Mouse (Mus musculus) common myeloid progenitor, adult 5-6 weeks (primary cell): Measurements from ENCODE around the gene Atn1. TPM values are rescaled to one million over a fixed set of nuclear protein-coding genes. Genes with fewer than 3 reads are reported as not detected.

Experiments
- ATAC-seq: replicated peaks from 2 replicates; pipeline ENCODE4 v1.8.0; 2016; ENCODE audit warnings: low read depth, mild to moderate bottlenecking, moderate TSS enrichment, inconsistent platforms; ENCODE audit not compliant: poor library complexity, severe bottlenecking
- total RNA-seq: library from RNA; stranded (forward); fragments of 200-1000, 187-1606 nt; gene quantifications from 2 replicates; pipeline ENCODE4 v1.2.3, GENCODE M21; 2017

Gene Atn1
- total RNA-seq, 1 experiment from 2014 or later = 4.6 TPM

DNA sequence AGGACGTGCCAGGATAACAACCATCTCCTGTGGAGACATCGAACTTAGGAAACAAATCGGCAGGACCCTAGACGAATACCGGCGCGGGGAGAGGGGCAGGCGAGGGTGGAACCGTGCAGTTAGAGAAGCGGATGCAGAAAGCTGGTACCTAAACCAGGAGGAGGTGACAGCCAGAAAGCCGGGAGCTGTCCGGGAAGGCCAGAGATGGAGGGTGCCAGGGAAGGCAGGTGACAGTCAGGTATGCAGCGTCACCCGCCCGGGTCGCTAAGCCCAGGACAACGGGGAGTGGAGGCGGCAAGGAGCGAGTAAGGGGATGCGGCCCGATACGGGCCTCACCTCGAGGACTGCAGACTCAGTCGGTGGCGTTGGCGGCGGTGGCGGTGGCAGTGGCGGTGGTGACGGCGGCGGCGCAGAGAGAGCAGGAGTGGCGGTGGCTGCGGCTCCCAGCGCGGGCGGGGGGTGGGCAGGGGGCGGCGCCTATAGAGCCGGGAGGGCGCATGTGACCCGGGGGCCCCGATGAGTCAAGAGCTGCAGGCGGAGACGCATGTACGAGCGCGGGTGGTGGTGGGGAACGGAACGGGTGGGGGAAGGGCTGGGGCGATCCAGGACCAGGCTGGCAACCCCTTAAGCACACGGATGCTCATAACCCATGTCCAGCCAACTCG, 12.9 kb upstream of the Atn1 start, which contains the start of gene Eno2:
Gene Eno2 (minus strand): TSS at position 573 of the 665 bp plus-strand sequence.
- peak; percentile 52 for ATAC-seq

DNA sequence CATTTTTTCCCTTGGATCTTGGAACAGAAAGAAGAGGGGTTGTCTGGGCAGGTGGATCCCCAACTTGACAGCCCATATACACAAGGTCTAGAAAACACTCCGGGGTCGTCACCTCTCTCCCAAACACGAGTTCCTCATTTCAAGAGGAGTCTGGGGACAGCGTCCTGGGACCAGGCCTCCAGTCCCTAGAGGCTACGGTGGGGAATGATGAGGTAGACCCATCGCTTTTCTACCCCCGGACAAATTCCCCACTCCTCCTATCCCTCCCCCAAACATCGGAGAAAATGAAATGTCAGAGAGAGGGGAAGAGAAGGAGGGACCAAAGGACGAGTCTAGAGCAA, 12.3 kb upstream of the Atn1 start:
- ATAC-seq = peak; percentile 46

DNA sequence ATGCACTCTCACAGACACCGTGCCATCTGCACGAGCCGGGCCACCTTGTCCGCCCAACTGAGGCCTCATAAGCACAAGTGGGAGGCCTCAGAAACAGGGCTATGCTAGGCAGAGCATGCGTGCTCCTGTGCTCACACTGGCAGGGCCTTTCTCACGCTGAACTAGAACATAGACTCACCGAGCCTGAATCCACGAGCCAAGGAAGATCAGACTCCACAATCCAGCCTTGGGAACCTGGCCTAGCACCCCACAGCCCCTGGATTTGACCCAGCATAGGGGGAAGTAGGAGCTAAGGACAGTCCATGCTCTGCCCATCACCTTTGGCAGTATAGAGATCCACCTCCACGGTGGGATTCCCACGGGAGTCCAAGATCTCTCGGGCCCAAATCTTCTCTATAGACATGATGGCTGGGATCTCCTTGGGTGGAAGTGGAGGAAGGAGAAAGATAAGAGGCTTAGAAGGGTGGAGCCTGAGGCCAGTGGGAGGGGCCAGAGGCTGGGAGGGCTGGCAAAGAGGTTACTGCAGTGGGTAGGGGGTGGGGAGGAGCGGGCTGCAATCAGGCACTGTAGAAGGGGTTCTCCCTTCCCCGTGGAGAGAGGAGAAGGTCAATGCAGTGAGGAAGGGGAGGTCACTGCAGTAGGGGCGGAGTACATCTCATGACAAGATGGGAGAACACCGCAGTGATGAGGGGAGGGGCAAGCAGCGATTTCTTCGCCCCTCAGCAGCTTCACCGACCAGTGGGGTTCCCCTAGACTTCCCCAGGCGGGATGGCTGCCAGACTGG, 11.8 kb upstream of the Atn1 start:
- peak; percentile 36; the same call in 1 of the 2 replicates for ATAC-seq

GRCm38 (mm10) chr6:124767536-124767919, 11.2 kb upstream of the Atn1 start:
- ATAC-seq = no peak

DNA sequence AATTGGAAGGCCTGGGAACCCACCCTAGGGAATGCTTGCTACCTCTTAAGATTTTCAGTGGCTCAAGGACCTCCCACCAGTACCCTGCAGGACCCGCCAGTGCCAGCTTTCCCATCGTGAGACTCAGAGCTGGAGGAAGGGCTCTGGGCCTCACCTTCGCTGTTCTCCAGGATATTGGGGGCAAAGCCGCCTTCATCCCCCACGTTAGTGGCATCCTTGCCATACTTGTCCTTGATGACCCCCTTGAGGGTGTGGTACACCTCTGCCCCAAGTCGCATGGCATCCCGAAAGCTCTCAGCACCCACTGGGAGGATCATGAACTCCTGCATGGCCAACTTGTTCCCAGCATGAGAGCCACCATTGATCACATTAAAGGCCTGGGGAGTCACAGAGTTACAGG, 9.6 kb upstream of the Atn1 start:
- no peak for ATAC-seq

DNA sequence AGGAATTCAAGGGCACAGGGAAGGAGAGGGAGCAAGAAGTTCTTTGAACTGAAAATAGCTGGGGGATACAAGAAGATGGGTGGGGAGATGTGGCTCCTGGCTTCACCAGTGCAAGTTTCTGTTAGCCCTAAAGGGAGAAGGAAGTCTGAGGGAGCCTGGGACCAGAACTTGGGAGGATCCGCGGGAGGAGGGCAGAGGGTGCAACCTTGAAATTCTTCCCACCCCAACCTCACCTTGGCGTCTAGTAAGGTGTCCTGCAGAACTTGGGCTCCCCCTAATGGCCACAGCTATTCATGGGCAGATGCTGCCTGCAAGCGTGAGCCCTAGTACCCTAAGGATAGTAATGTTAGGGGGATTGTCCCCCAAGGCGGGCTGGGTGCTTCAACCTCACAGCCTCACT, 2.9 kb upstream of the Atn1 start:
- peak; percentile 92 for ATAC-seq

DNA sequence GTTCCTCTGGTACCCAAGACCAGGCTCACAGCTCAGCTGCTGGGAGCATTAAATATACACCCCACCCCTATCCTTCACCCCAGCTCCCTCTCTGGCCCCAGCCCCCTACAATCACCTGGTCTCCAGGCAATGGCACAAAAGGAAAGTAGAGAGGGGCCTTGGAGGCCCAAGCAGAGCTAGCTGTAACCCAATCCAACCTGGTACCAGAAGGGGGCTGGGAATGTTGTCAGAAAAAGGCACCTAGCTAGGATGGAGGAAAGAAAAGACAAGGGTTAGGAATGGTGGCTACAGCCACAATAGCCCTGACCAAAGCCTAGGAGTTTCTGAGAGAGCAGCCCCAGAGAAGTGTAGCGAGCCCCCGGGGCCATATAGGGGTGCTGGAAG, 2.5 kb upstream of the Atn1 start:
- no peak for ATAC-seq

- no peak for ATAC-seq
Measured at GRCm38 (mm10) chr6:124757909-124758848, 1.9 kb upstream of the Atn1 start.

GRCm38 (mm10) chr6:124757351-124757880, 1.1 kb upstream of the Atn1 start:
- ATAC-seq = no peak

DNA sequence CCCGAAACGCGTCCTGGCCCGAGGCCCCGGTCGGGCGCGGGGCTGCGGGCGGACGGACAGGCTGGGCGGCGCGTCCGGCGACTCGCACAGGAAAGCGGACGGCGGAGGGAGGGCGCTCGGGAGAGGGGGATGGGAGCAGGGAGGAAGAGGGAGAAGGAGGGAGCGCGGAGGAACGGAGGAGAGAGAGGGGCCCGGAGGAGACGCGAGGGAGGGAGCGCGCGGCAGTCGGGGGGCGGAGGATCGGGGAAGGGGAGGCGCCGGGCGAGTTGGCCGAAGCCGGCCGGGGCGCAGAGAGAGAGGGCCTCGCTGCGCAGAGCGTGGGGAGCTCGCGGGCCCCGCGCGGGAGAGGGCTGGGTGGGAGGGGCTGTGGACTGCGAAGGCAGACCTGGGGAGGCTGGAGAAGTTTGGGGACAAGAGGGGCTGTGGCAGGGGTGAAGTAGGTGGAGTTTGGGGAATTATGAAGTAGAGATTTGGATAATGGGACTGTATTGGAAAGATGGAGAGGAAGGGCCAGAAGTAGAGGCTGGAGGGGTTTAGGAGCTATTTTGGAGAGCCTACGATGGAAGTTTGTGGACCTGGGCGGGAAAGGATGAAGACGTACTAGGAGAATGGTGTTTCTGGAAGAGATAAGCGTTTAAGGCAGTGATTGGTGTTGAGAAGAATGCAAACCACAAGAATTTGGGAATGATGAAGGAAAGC, 477 bp upstream of the Atn1 start:
- ATAC-seq = peak; percentile 40

DNA sequence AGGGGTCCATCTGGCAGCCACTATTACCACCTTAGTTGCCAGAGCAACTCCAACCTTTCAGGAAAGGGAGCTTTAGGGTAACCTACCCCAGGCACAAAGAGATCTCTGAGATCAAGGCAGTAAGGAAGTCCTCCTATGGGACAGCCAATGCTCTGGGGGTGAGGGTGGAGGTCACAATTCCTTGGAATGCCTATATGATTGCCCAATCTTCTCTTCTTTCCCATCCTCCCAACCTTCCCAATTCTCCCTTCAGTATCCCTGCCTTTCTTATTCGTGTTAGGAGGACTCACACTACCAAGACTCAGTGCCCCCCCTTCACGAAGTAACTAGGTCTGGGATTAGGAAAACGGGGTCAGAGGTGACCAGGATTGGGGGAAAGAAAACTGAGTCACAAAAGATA, 1.0 kb downstream of the Atn1 start:
- ATAC-seq = no peak

- ATAC-seq = no peak
Measured at GRCm38 (mm10) chr6:124753861-124754260, 2.5 kb downstream of the Atn1 start.

DNA sequence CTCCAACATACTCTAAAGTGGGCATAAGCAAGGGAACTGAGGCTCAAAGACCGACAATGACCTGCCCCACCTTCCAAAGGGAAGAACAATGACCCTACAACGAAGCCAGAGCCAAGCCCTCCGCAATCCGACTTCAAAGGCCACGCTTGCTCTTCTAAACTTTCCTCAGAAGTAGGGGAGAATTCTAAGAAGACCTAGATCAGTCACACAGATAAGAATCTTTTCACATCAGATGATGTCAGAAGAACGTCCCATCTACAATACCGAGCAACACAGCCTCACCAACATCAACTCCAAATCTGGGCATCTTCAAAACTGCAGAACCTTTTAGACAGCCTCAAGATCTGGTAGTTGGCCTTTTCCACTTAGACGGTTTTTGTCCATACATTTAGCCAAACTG, 5.9 kb downstream of the Atn1 start:
- no peak for ATAC-seq

DNA sequence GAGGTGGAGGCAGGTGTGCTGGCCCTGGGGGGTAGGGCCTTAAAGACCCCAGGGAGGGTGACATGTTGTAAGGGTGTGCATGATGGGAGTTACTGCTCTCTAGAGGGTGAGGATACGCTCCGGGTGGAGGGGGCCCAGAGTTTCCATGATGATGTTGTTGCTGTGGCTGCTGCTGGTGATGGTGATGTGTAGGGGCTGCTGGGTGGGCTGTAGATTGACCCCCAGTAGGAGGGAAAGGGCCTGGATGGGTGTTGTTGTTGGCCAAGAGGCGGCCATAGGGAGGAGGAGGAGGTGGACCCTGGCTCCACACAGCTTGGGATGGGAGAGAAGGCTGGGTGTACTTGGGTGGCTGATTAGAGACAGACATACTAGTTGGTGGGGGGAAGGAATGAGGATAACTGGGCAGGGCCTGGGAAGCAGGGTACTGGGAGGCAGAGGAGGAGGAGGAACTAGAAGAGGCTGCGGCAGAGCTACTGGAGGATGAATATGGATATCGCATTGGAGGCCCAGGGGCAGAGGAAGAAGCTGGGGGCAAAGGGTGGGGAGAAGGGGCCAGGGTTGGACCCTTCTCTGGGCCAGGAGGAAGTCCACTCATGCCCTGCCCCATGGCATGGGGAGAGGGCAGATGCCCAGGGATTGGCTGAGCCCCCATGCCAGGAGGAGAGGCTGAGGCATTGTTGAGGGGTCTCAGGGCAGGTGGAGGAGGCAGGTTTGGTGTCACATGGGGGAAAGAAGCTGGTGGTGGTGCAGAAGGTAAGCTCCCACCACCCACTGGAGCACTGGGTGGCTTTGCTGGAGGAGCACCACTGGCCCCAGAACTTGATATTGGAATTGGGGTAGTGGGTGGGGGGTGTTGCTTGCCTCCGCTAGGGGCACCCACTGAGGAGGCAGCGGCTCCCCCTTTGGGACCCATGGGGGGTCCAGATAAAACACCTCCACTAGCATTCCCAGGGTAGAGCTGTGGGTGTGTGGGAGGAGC, 9.4 kb downstream of the Atn1 start:
- ATAC-seq = no peak

DNA sequence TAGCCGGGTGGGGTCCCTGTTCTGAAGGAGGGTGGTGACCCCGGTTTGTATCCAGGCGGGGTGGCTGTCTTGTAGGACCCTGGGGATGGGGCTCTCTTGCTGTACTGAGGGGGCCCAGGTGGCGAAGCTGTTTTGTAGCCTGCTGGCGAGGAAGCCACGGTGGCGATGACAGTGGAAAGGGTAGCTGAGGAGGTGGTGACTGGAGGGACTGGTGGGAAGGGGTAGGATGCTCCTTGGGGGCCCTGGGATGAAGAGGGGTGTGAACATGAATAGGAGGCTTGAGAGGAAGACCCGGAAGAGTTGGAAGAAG, 10.1 kb downstream of the Atn1 start:
- no peak for ATAC-seq

GRCm38 (mm10) chr6:124745490-124746295, 10.6 kb downstream of the Atn1 start:
- peak; percentile 61 for ATAC-seq

DNA sequence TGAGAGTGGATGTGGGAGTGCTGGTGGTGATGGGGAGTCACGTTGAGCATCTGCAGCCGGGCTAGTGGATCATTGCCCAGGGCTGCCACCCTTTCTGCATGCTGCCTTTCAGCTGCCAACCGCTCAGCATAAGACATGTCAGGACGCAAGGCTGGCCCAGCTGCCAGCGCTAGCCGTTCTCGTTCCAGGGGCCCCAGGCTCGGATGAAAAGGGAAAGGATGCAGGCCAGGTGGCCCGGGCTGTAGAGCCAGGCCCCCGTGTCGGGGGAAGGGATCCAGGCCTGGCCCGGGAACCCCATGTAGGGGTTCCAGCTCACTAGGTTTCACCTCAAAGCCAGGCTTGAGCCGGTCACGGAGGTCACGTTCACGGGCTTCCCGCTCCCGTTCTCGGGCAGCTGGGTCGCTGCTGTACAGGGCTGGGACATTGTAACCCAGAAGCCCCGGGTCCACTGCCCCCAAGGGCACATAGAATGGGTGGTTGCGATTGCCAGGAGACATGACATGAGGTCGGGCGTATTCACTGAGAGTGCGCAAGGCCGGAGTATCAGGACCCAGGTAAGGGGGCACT, 11.5 kb downstream of the Atn1 start:
- ATAC-seq = no peak

- no peak for ATAC-seq
Measured at GRCm38 (mm10) chr6:124743647-124744046, 12.7 kb downstream of the Atn1 start.
